Comparison of ENCODE assay signal across 20 mouse cellular contexts in the genomic region with DNA sequence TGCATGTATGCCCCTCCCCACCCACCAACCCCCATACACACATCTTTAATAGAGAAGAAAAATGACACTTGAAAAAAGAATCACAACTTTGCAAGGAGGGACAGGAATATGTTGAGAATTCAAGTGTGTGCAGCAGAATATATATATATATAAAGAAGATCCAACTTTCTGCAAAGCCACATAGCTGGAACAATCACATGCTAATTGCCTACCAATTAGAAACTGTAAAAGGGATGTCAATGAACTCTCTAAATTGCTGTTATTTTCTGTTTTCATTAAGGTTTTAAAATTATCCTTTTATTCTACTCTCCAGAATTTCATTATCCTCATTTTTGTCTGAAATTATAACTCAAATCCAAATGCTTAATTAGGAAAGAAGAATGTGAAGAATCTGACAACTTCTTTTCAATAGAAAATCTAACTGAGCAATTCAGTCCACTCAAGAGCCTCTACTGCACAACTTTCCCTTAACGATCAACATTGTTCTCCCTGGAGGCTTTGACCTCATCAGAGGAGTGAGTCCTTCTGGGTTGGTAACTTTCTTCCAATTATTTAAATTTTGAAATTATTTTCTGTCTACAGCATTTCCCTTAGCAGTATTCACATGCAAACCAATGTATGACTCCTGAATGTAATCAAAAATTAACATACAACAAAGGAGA.
DNase-seq lines count a peak whose midpoint lies in the region; ATAC-seq and TF ChIP-seq lines count a peak whose summit lies in the region.
"Had no signal": no experiment of that assay in that cellular context is flagged by ENCODE, and none has a peak within 500 bp of the region (broad histone marks: within the 10 kb centered on the region; RNA-seq: fewer than 3 reads in every experiment).

No protein-coding gene starts in this region.

- DNase-seq in forebrain, embryonic 11.5 days (ENCODE audit: low spot score), result no peak
- DNase-seq in forebrain, postnatal 0 days, result no peak
- DNase-seq in retina, postnatal 1 day, result peak; percentile 4
- DNase-seq in midbrain, embryonic 11.5 days (ENCODE audit: low spot score, missing footprints), result no peak
- DNase-seq: adrenal gland, adult 2 months; adrenal gland, postnatal 14 days; cerebellum, adult 18-20 months; cerebellum, adult 9-10 months; cerebellum, postnatal 14 days; gastrocnemius, postnatal 25 days; heart, adult 2 months; kidney, adult 2 months had no signal

- H3K4me3 ChIP-seq in forebrain, embryonic 13.5 days, result no peak overlapping the region
- no peak overlapping the region for H3K4me3 ChIP-seq in forebrain, embryonic 11.5 days (ENCODE audit: low read depth, low read length)
- H3K4me3 ChIP-seq in forebrain, embryonic 16.5 days (replicated peaks; ENCODE audit: low read length), result no peak overlapping the region
- no peak overlapping the region for H3K4me3 ChIP-seq in forebrain, postnatal 0 days (ENCODE audit: low read depth, low read length)
- no peak overlapping the region for H3K4me3 ChIP-seq in midbrain, embryonic 11.5 days (ENCODE audit: low read depth, low read length)
- H3K4me3 ChIP-seq: heart, adult 2 months; hindbrain, embryonic 12.5 days; hindbrain, embryonic 15.5 days had no signal

- 16% methylated on average over 1 of the region's 1 CpGs for WGBS in forebrain, embryonic 13.5 days
- 26% methylated on average over 1 of the region's 1 CpGs for WGBS in forebrain, embryonic 11.5 days
- WGBS in forebrain, embryonic 16.5 days, result 11% methylated on average over 1 of the region's 1 CpGs
- 9% methylated on average over 1 of the region's 1 CpGs for WGBS in forebrain, postnatal 0 days
- WGBS in midbrain, embryonic 11.5 days, result 82% methylated on average over 1 of the region's 1 CpGs

- H3K36me3 ChIP-seq in forebrain, embryonic 13.5 days (ENCODE audit: poor library complexity, severe bottlenecking), result no peaks in the 10 kb centered on the region
- no peaks in the 10 kb centered on the region for H3K36me3 ChIP-seq in forebrain, embryonic 11.5 days (ENCODE audit: control insufficient read depth, insufficient read depth, low read length)
- no peaks in the 10 kb centered on the region for H3K36me3 ChIP-seq in forebrain, embryonic 16.5 days (ENCODE audit: control insufficient read depth, insufficient read depth)
- H3K36me3 ChIP-seq in forebrain, postnatal 0 days (ENCODE audit: insufficient read depth), result no peaks in the 10 kb centered on the region
- H3K36me3 ChIP-seq in midbrain, embryonic 11.5 days (ENCODE audit: control insufficient read depth, insufficient read depth, low read length), result no peaks in the 10 kb centered on the region
- H3K36me3 ChIP-seq: G1E; hindbrain, embryonic 12.5 days; hindbrain, embryonic 15.5 days had no signal

- no peaks in the 10 kb centered on the region for H3K9me3 ChIP-seq in forebrain, embryonic 13.5 days (replicated peaks)
- H3K9me3 ChIP-seq in forebrain, embryonic 11.5 days (ENCODE audit: control insufficient read depth, low read length), result no peaks in the 10 kb centered on the region
- no peaks in the 10 kb centered on the region for H3K9me3 ChIP-seq in forebrain, embryonic 16.5 days (ENCODE audit: control insufficient read depth, low read length)
- no peaks in the 10 kb centered on the region for H3K9me3 ChIP-seq in forebrain, postnatal 0 days (ENCODE audit: low read length)
- H3K9me3 ChIP-seq in midbrain, embryonic 11.5 days (ENCODE audit: control insufficient read depth, low read length), result no peaks in the 10 kb centered on the region
- H3K9me3 ChIP-seq: G1E; hindbrain, embryonic 12.5 days; hindbrain, embryonic 15.5 days had no signal

- ATAC-seq in forebrain, embryonic 13.5 days, result peak; percentile 55; the same call in 1 of the 2 replicates
- ATAC-seq in forebrain, embryonic 11.5 days (replicated peaks; ENCODE audit: low FRiP score), result no peak
- peak; percentile 54 for ATAC-seq in forebrain, embryonic 16.5 days
- no peak; the same call in 1 of the 2 replicates for ATAC-seq in forebrain, postnatal 0 days
- ATAC-seq in midbrain, embryonic 11.5 days (ENCODE audit: low FRiP score), result no peak
- ATAC-seq: intestine, postnatal 0 days had no signal

- no peaks in the 10 kb centered on the region for H3K4me1 ChIP-seq in forebrain, embryonic 13.5 days
- no peaks in the 10 kb centered on the region for H3K4me1 ChIP-seq in forebrain, embryonic 11.5 days (replicated peaks; ENCODE audit: control insufficient read depth, insufficient read depth, low read length)
- no peaks in the 10 kb centered on the region for H3K4me1 ChIP-seq in forebrain, embryonic 16.5 days (replicated peaks; ENCODE audit: control insufficient read depth, insufficient read depth, low read length)
- H3K4me1 ChIP-seq in forebrain, postnatal 0 days (ENCODE audit: insufficient read depth), result no peaks in the 10 kb centered on the region
- no peaks in the 10 kb centered on the region for H3K4me1 ChIP-seq in midbrain, embryonic 11.5 days (ENCODE audit: control insufficient read depth, insufficient read depth, low read length)
- H3K4me1 ChIP-seq: hindbrain, embryonic 12.5 days; hindbrain, embryonic 15.5 days had no signal

- no peak overlapping the region for H3K9ac ChIP-seq in forebrain, embryonic 13.5 days
- H3K9ac ChIP-seq in forebrain, embryonic 11.5 days (ENCODE audit: low read length), result no peak overlapping the region
- H3K9ac ChIP-seq in forebrain, embryonic 16.5 days (replicated peaks; ENCODE audit: low read depth, low read length), result no peak overlapping the region
- no peak overlapping the region for H3K9ac ChIP-seq in forebrain, postnatal 0 days
- no peak overlapping the region for H3K9ac ChIP-seq in midbrain, embryonic 11.5 days (ENCODE audit: low read length)
- H3K9ac ChIP-seq: hindbrain, embryonic 12.5 days; hindbrain, embryonic 15.5 days had no signal

- no peak for TF ChIP-seq CTCF in forebrain, postnatal 0 days (IDR thresholded peaks at IDR 0.05; ENCODE audit: low read depth)

- H3K27ac ChIP-seq in forebrain, embryonic 13.5 days, result no peak overlapping the region
- no peak overlapping the region for H3K27ac ChIP-seq in forebrain, embryonic 11.5 days (ENCODE audit: low read depth, low read length)
- no peak overlapping the region for H3K27ac ChIP-seq in forebrain, embryonic 16.5 days (ENCODE audit: low read length)
- H3K27ac ChIP-seq in forebrain, postnatal 0 days (ENCODE audit: low read depth, low read length), result no peak overlapping the region
- H3K27ac ChIP-seq in midbrain, embryonic 11.5 days (ENCODE audit: low read depth, low read length), result no peak overlapping the region
- H3K27ac ChIP-seq: heart, adult 2 months; hindbrain, embryonic 12.5 days; hindbrain, embryonic 15.5 days had no signal

- no peak overlapping the region for H3K4me2 ChIP-seq in forebrain, embryonic 13.5 days
- H3K4me2 ChIP-seq in forebrain, embryonic 11.5 days (ENCODE audit: low read depth, low read length, severe bottlenecking), result no peak overlapping the region
- no peak overlapping the region for H3K4me2 ChIP-seq in forebrain, embryonic 16.5 days (ENCODE audit: low read length)
- no peak overlapping the region for H3K4me2 ChIP-seq in forebrain, postnatal 0 days (ENCODE audit: low read depth)
- no peak overlapping the region for H3K4me2 ChIP-seq in midbrain, embryonic 11.5 days
- H3K4me2 ChIP-seq: heart, embryonic 11.5 days; hindbrain, embryonic 12.5 days; hindbrain, embryonic 15.5 days had no signal

- H3K27me3 ChIP-seq in forebrain, embryonic 13.5 days, result no peaks in the 10 kb centered on the region
- H3K27me3 ChIP-seq in forebrain, embryonic 11.5 days (ENCODE audit: control insufficient read depth, insufficient read depth, low read length), result no peaks in the 10 kb centered on the region
- no peaks in the 10 kb centered on the region for H3K27me3 ChIP-seq in forebrain, embryonic 16.5 days (replicated peaks; ENCODE audit: control insufficient read depth, insufficient read depth, low read length)
- H3K27me3 ChIP-seq in forebrain, postnatal 0 days (ENCODE audit: insufficient read depth, low read length), result no peaks in the 10 kb centered on the region
- no peaks in the 10 kb centered on the region for H3K27me3 ChIP-seq in midbrain, embryonic 11.5 days (ENCODE audit: control insufficient read depth, insufficient read depth, low read length)
- H3K27me3 ChIP-seq: CH12.LX; hindbrain, embryonic 12.5 days; hindbrain, embryonic 15.5 days had no signal

Comparison
In these comparisons a context has a peak if more than half of its experiments do, and no peak if none do; other contexts are left out.
1. ATAC-seq: peak in forebrain, embryonic 13.5 days (single experiment) and forebrain, embryonic 16.5 days (single experiment); none in forebrain, embryonic 11.5 days (single experiment), forebrain, postnatal 0 days (single experiment) and midbrain, embryonic 11.5 days (single experiment).